10 mouse cellular contexts compared by ENCODE assay signal in genomic region chr2:167930975-167931374, GRCm38 (mm10). TPM values are rescaled to one million over a fixed set of nuclear protein-coding genes. Genes with fewer than 3 reads are reported as not detected.
DNase-seq lines count a peak whose midpoint lies in the region; ATAC-seq and TF ChIP-seq lines count a peak whose summit lies in the region.
"Had no signal": no experiment of that assay in that cellular context is flagged by ENCODE, and none has a peak within 500 bp of the region (broad histone marks: within the 10 kb centered on the region; RNA-seq: fewer than 3 reads in every experiment).

No protein-coding gene starts in this region.

- peak overlapping the region; percentile 91 for H3K4me2 ChIP-seq in liver, embryonic 11.5 days
- H3K4me2 ChIP-seq in embryonic facial prominence, embryonic 12.5 days (replicated peaks) = peak overlapping the region; percentile 51; the same call in 1 of the 2 replicates
- peak overlapping the region; percentile 64; the same call in 1 of the 2 replicates for H3K4me2 ChIP-seq in forebrain, postnatal 0 days (ENCODE audit: low read depth)
- H3K4me2 ChIP-seq in midbrain, embryonic 13.5 days (replicated peaks) = peak overlapping the region; percentile 78; the same call in 1 of the 2 replicates

- no peaks in the 10 kb centered on the region for H3K9me3 ChIP-seq in liver, embryonic 11.5 days (ENCODE audit: control insufficient read depth, low read length)
- H3K9me3 ChIP-seq in embryonic facial prominence, embryonic 12.5 days = no peaks in the 10 kb centered on the region
- no peaks in the 10 kb centered on the region for H3K9me3 ChIP-seq in forebrain, postnatal 0 days (ENCODE audit: low read length)
- H3K9me3 ChIP-seq in midbrain, embryonic 13.5 days = no peaks in the 10 kb centered on the region

- H3K9ac ChIP-seq in liver, embryonic 11.5 days (ENCODE audit: low read depth, low read length) = no peak overlapping the region
- H3K9ac ChIP-seq in embryonic facial prominence, embryonic 12.5 days = peak overlapping the region; percentile 57; the same call in 1 of the 2 replicates
- no peak overlapping the region for H3K9ac ChIP-seq in forebrain, postnatal 0 days
- H3K9ac ChIP-seq in midbrain, embryonic 13.5 days (replicated peaks) = no peak overlapping the region

- ATAC-seq in liver, embryonic 11.5 days (replicated peaks; ENCODE audit: low FRiP score) = no peak
- no peak for ATAC-seq in embryonic facial prominence, embryonic 12.5 days (ENCODE audit: insufficient number of reproducible peaks, insufficient read depth, low FRiP score, low TSS enrichment)
- no peak for ATAC-seq in forebrain, postnatal 0 days
- ATAC-seq in midbrain, embryonic 13.5 days = no peak

- H3K4me1 ChIP-seq in liver, embryonic 11.5 days (replicated peaks; ENCODE audit: control insufficient read depth, insufficient read depth, low read length) = peaks cover 30% of the 10 kb centered on the region
- H3K4me1 ChIP-seq in embryonic facial prominence, embryonic 12.5 days = peaks cover 22% of the 10 kb centered on the region
- peaks cover 13% of the 10 kb centered on the region for H3K4me1 ChIP-seq in forebrain, postnatal 0 days (ENCODE audit: insufficient read depth)
- H3K4me1 ChIP-seq in midbrain, embryonic 13.5 days (replicated peaks) = peaks cover 33% of the 10 kb centered on the region
- H3K4me1 ChIP-seq in thymus, adult 2 months (replicated peaks; ENCODE audit: control insufficient read depth, insufficient read depth, low read length) = peaks cover 18% of the 10 kb centered on the region

- 92% methylated on average over 3 of the region's 3 CpGs for WGBS in liver, embryonic 11.5 days
- 89% methylated on average over 3 of the region's 3 CpGs for WGBS in embryonic facial prominence, embryonic 12.5 days
- 95% methylated on average over 3 of the region's 3 CpGs for WGBS in forebrain, postnatal 0 days
- 96% methylated on average over 3 of the region's 3 CpGs for WGBS in midbrain, embryonic 13.5 days
- WGBS in thymus, adult 2 months = 92% methylated on average over 3 of the region's 3 CpGs

- no peak for TF ChIP-seq CTCF in forebrain, postnatal 0 days (IDR thresholded peaks at IDR 0.05; ENCODE audit: low read depth)
- no peak for TF ChIP-seq CTCF in thymus, adult 2 months (IDR thresholded peaks at IDR 0.05; ENCODE audit: borderline replicate concordance, control insufficient read depth, extremely low read depth, insufficient read depth, low read length, poor library complexity)

- no peak overlapping the region for H3K4me3 ChIP-seq in liver, embryonic 11.5 days (ENCODE audit: low read depth, low read length)
- no peak overlapping the region for H3K4me3 ChIP-seq in embryonic facial prominence, embryonic 12.5 days
- H3K4me3 ChIP-seq in forebrain, postnatal 0 days (ENCODE audit: low read depth, low read length) = no peak overlapping the region
- no peak overlapping the region; the same call in 1 of the 2 replicates for H3K4me3 ChIP-seq in midbrain, embryonic 13.5 days (replicated peaks)
- no peak overlapping the region for H3K4me3 ChIP-seq in thymus, adult 2 months (ENCODE audit: control insufficient read depth, insufficient read depth, low read length)

- no peaks in the 10 kb centered on the region for H3K27me3 ChIP-seq in liver, embryonic 11.5 days (replicated peaks; ENCODE audit: control insufficient read depth, insufficient read depth, low read length)
- no peaks in the 10 kb centered on the region for H3K27me3 ChIP-seq in embryonic facial prominence, embryonic 12.5 days
- no peaks in the 10 kb centered on the region for H3K27me3 ChIP-seq in forebrain, postnatal 0 days (ENCODE audit: insufficient read depth, low read length)
- no peaks in the 10 kb centered on the region for H3K27me3 ChIP-seq in midbrain, embryonic 13.5 days
- H3K27me3 ChIP-seq in thymus, adult 2 months (ENCODE audit: control insufficient read depth, insufficient read depth, low read length) = no peaks in the 10 kb centered on the region

- DNase-seq in liver, embryonic 11.5 days (ENCODE audit: low spot score) = no peak
- DNase-seq in liver = no peak
- no peak for DNase-seq in forebrain, postnatal 0 days
- DNase-seq in urinary bladder, postnatal 10 days (ENCODE audit: low spot score) = no peak
- DNase-seq in thymus, adult 2 months = no peak
- DNase-seq: cerebellum, adult 2 months; gastrocnemius, postnatal 36 days; thymus, adult 18-20 months had no signal

- 0 out of 2 replicates have a peak overlapping the region, but pooled peaks have one; percentile 52 for H3K27ac ChIP-seq in liver, embryonic 11.5 days (ENCODE audit: low read depth, low read length)
- 0 out of 2 replicates have a peak overlapping the region, but pooled peaks have one; percentile 67 for H3K27ac ChIP-seq in embryonic facial prominence, embryonic 12.5 days
- no peak overlapping the region for H3K27ac ChIP-seq in forebrain, postnatal 0 days (ENCODE audit: low read depth, low read length)
- no peak overlapping the region for H3K27ac ChIP-seq in midbrain, embryonic 13.5 days
- no peak overlapping the region for H3K27ac ChIP-seq in thymus, adult 2 months (ENCODE audit: control insufficient read depth, insufficient read depth, low read length)

- H3K36me3 ChIP-seq in liver, embryonic 11.5 days (ENCODE audit: control insufficient read depth, insufficient read depth, low read length) = no peaks in the 10 kb centered on the region; the same call in 1 of the 2 replicates
- H3K36me3 ChIP-seq in embryonic facial prominence, embryonic 12.5 days = 0 out of 2 replicates have a peak, but pooled peaks cover 2% of the 10 kb centered on the region
- no peaks in the 10 kb centered on the region for H3K36me3 ChIP-seq in forebrain, postnatal 0 days (ENCODE audit: insufficient read depth)
- H3K36me3 ChIP-seq in midbrain, embryonic 13.5 days = peaks cover 4% of the 10 kb centered on the region; the same call in 1 of the 2 replicates
- H3K36me3 ChIP-seq in thymus, adult 2 months (ENCODE audit: control insufficient read depth, insufficient read depth, low read length) = no peaks in the 10 kb centered on the region

- no peak for TF ChIP-seq POLR2A in thymus, adult 2 months (IDR thresholded peaks at IDR 0.05; ENCODE audit: control insufficient read depth, extremely low read depth, insufficient read depth, low read length, poor library complexity)

RNA-seq across cellular contexts. Expression of gene Ptpn1, which starts 0.9 kb away (rescaled TPM):
- polyA plus RNA-seq in liver, embryonic 11.5 days (2014; fragmentation: Nextera tagmentation; extraction: Ambion mirVana) = 50.7 and 53.6 TPM in 2 replicates
- polyA plus RNA-seq in embryonic facial prominence, embryonic 12.5 days (2016; fragmentation: Nextera tagmentation; extraction: Ambion mirVana) = 60.8 and 62.2 TPM in 2 replicates
- 34.8 and 47.0 TPM in 2 replicates for total RNA-seq in forebrain, postnatal 0 days (2014; rRNA removed)
- polyA plus RNA-seq in forebrain, postnatal 0 days (2015; fragmentation: Nextera tagmentation; extraction: Ambion mirVana) = 70.6 and 75.4 TPM in 2 replicates
- 102 and 105 TPM in 2 replicates for polyA plus RNA-seq in midbrain, embryonic 13.5 days (2015; fragmentation: Nextera tagmentation; extraction: Ambion mirVana)
- 97.1 and 97.8 TPM in 2 replicates for polyA plus RNA-seq in thymus, adult 2 months (2012; rRNA removed)

Comparison
In these comparisons a context has a peak if more than half of its experiments do, and no peak if none do; other contexts are left out.
1. H3K27ac ChIP-seq: peak in liver, embryonic 11.5 days (single experiment) and embryonic facial prominence, embryonic 12.5 days (single experiment); none in forebrain, postnatal 0 days (single experiment), midbrain, embryonic 13.5 days (single experiment) and thymus, adult 2 months (single experiment).
2. Peak in every context shown above with its lines, with median percentiles within 50 percentile points of each other: H3K4me2 ChIP-seq.